ENCODE assay signal across 23 mouse cellular contexts in the genomic region with DNA sequence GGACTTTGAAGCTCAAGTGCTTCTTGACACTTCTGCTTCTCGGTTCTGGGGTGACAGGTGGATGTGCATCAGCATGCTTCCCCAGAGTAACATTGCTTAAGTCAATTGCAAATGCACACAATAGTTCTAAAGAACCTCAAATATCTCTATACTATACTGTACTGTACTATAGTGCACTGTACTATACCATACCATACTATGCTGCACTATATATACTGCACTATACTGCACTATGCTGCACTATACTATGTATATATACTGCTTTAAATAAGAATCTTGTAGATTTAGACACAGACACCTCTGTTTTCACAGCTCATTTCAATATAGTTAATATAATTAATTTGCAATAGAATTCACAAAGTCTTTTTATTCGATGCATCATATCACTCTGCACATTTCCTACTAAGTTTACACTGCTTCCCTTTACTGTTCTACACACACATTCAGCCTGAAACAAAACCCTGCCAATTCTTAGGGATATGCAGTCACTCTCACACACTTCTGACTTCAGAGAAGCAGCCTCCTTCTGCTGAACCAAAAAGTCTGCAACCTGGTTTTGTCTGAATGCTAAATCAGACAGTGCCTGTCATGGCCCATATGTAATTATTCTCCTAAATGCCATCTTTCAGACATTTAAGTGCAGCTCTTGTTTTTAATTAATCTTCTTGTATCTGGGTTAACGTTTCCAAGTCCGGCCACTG.
DNase-seq lines count a peak whose midpoint lies in the region; ATAC-seq and TF ChIP-seq lines count a peak whose summit lies in the region.
"Had no signal": no experiment of that assay in that cellular context is flagged by ENCODE, and none has a peak within 500 bp of the region (broad histone marks: within the 10 kb centered on the region; RNA-seq: fewer than 3 reads in every experiment).

No protein-coding gene starts in this region.

- peak; percentile 63; the same call in 1 of the 2 replicates for ATAC-seq in forebrain, embryonic 15.5 days (replicated peaks)
- ATAC-seq in forebrain, embryonic 14.5 days, result no peak
- ATAC-seq in forebrain, postnatal 0 days, result peak; percentile 78
- no peak for ATAC-seq in forebrain, embryonic 13.5 days
- ATAC-seq in hindbrain, embryonic 16.5 days, result 0 out of 2 replicates have a peak, but pooled peaks have one; percentile 58
- no peak for ATAC-seq in hindbrain, embryonic 14.5 days (ENCODE audit: low FRiP score)
- ATAC-seq: activated CD4-positive, CD25-positive, alpha-beta regulatory T cell, adult 4 months; CD4-positive, CD25-positive, alpha-beta regulatory T cell, adult 4 months; Patski had no signal

- H3K4me2 ChIP-seq in forebrain, embryonic 15.5 days (replicated peaks), result no peak overlapping the region
- H3K4me2 ChIP-seq in forebrain, embryonic 14.5 days (ENCODE audit: low read length), result no peak overlapping the region
- H3K4me2 ChIP-seq in forebrain, postnatal 0 days (ENCODE audit: low read depth), result no peak overlapping the region
- no peak overlapping the region for H3K4me2 ChIP-seq in forebrain, embryonic 13.5 days
- no peak overlapping the region for H3K4me2 ChIP-seq in hindbrain, embryonic 16.5 days (ENCODE audit: low read length)
- no peak overlapping the region for H3K4me2 ChIP-seq in hindbrain, embryonic 14.5 days (replicated peaks)
- H3K4me2 ChIP-seq: embryonic facial prominence, embryonic 12.5 days; forebrain, embryonic 12.5 days had no signal

- no peak for DNase-seq in forebrain, embryonic 14.5 days (ENCODE audit: low spot score)
- no peak for DNase-seq in forebrain, postnatal 0 days
- no peak for DNase-seq in hindbrain, embryonic 14.5 days (ENCODE audit: low spot score)
- DNase-seq: adrenal gland, adult 8-10 months; adrenal gland, postnatal 14 days; adrenal gland, postnatal 36 days; B cell, adult 2 months; cerebellum, adult 11-12 months; cerebellum, adult 2 months; cerebellum, adult 9-10 months; cerebellum, postnatal 10 days; cerebellum, postnatal 25 days had no signal

- no peaks in the 10 kb centered on the region for H3K9me3 ChIP-seq in forebrain, embryonic 15.5 days
- no peaks in the 10 kb centered on the region for H3K9me3 ChIP-seq in forebrain, embryonic 14.5 days (replicated peaks; ENCODE audit: control insufficient read depth, low read length)
- H3K9me3 ChIP-seq in forebrain, postnatal 0 days (ENCODE audit: low read length), result no peaks in the 10 kb centered on the region
- H3K9me3 ChIP-seq in forebrain, embryonic 13.5 days (replicated peaks), result no peaks in the 10 kb centered on the region
- H3K9me3 ChIP-seq in hindbrain, embryonic 16.5 days (ENCODE audit: control insufficient read depth, low read length), result no peaks in the 10 kb centered on the region
- no peaks in the 10 kb centered on the region for H3K9me3 ChIP-seq in hindbrain, embryonic 14.5 days (ENCODE audit: control insufficient read depth, low read length)
- H3K9me3 ChIP-seq: embryonic facial prominence, embryonic 10.5 days; embryonic facial prominence, embryonic 12.5 days; forebrain, embryonic 12.5 days had no signal

- H3K9ac ChIP-seq in forebrain, embryonic 15.5 days (replicated peaks), result no peak overlapping the region
- no peak overlapping the region for H3K9ac ChIP-seq in forebrain, embryonic 14.5 days (ENCODE audit: low read length)
- H3K9ac ChIP-seq in forebrain, postnatal 0 days, result no peak overlapping the region
- H3K9ac ChIP-seq in forebrain, embryonic 13.5 days, result no peak overlapping the region
- H3K9ac ChIP-seq in hindbrain, embryonic 16.5 days (ENCODE audit: low read depth, low read length), result no peak overlapping the region
- no peak overlapping the region for H3K9ac ChIP-seq in hindbrain, embryonic 14.5 days
- H3K9ac ChIP-seq: embryonic facial prominence, embryonic 12.5 days; forebrain, embryonic 12.5 days had no signal

- H3K4me3 ChIP-seq in forebrain, embryonic 15.5 days, result no peak overlapping the region
- no peak overlapping the region for H3K4me3 ChIP-seq in forebrain, embryonic 14.5 days (ENCODE audit: low read depth, low read length)
- no peak overlapping the region for H3K4me3 ChIP-seq in forebrain, postnatal 0 days (ENCODE audit: low read depth, low read length)
- no peak overlapping the region for H3K4me3 ChIP-seq in forebrain, embryonic 13.5 days
- no peak overlapping the region for H3K4me3 ChIP-seq in hindbrain, embryonic 16.5 days (ENCODE audit: low read length)
- H3K4me3 ChIP-seq in hindbrain, embryonic 14.5 days (replicated peaks; ENCODE audit: low read length), result no peak overlapping the region
- H3K4me3 ChIP-seq: embryonic facial prominence, embryonic 10.5 days; embryonic facial prominence, embryonic 12.5 days; forebrain, embryonic 12.5 days had no signal

- H3K4me1 ChIP-seq in forebrain, embryonic 15.5 days, result no peaks in the 10 kb centered on the region
- no peaks in the 10 kb centered on the region for H3K4me1 ChIP-seq in forebrain, embryonic 14.5 days (ENCODE audit: control insufficient read depth, insufficient read depth, low read length)
- H3K4me1 ChIP-seq in forebrain, postnatal 0 days (ENCODE audit: insufficient read depth), result no peaks in the 10 kb centered on the region
- no peaks in the 10 kb centered on the region for H3K4me1 ChIP-seq in forebrain, embryonic 13.5 days
- no peaks in the 10 kb centered on the region for H3K4me1 ChIP-seq in hindbrain, embryonic 16.5 days (ENCODE audit: control insufficient read depth, insufficient read depth, low read depth, low read length)
- H3K4me1 ChIP-seq in hindbrain, embryonic 14.5 days (replicated peaks; ENCODE audit: control insufficient read depth, insufficient read depth, low read length), result no peaks in the 10 kb centered on the region
- H3K4me1 ChIP-seq: embryonic facial prominence, embryonic 10.5 days; embryonic facial prominence, embryonic 12.5 days; forebrain, embryonic 12.5 days had no signal

- H3K27me3 ChIP-seq in forebrain, embryonic 15.5 days, result no peaks in the 10 kb centered on the region
- no peaks in the 10 kb centered on the region for H3K27me3 ChIP-seq in forebrain, embryonic 14.5 days (replicated peaks; ENCODE audit: control insufficient read depth, insufficient read depth, low read length)
- no peaks in the 10 kb centered on the region for H3K27me3 ChIP-seq in forebrain, postnatal 0 days (ENCODE audit: insufficient read depth, low read length)
- no peaks in the 10 kb centered on the region for H3K27me3 ChIP-seq in forebrain, embryonic 13.5 days
- H3K27me3 ChIP-seq in hindbrain, embryonic 16.5 days (replicated peaks; ENCODE audit: control insufficient read depth, insufficient read depth, low read length), result no peaks in the 10 kb centered on the region
- H3K27me3 ChIP-seq in hindbrain, embryonic 14.5 days (ENCODE audit: control insufficient read depth, insufficient read depth, low read length), result no peaks in the 10 kb centered on the region
- H3K27me3 ChIP-seq: CH12.LX; embryonic facial prominence, embryonic 12.5 days; forebrain, embryonic 12.5 days; Patski had no signal

- TF ChIP-seq CTCF in forebrain, postnatal 0 days (IDR thresholded peaks at IDR 0.05; ENCODE audit: low read depth), result no peak

- 0 out of 2 replicates have a peak overlapping the region, but pooled peaks have one; percentile 1 for H3K27ac ChIP-seq in forebrain, embryonic 15.5 days (replicated peaks)
- H3K27ac ChIP-seq in forebrain, embryonic 14.5 days (ENCODE audit: low read depth, low read length), result no peak overlapping the region
- peak overlapping the region; percentile 5; the same call in 1 of the 2 replicates for H3K27ac ChIP-seq in forebrain, postnatal 0 days (ENCODE audit: low read depth, low read length)
- no peak overlapping the region for H3K27ac ChIP-seq in forebrain, embryonic 13.5 days
- no peak overlapping the region for H3K27ac ChIP-seq in hindbrain, embryonic 16.5 days (ENCODE audit: low read depth, low read length)
- H3K27ac ChIP-seq in hindbrain, embryonic 14.5 days, result no peak overlapping the region
- H3K27ac ChIP-seq: embryonic facial prominence, embryonic 10.5 days; embryonic facial prominence, embryonic 12.5 days; forebrain, embryonic 12.5 days had no signal

- no peaks in the 10 kb centered on the region for H3K36me3 ChIP-seq in forebrain, embryonic 15.5 days
- H3K36me3 ChIP-seq in forebrain, embryonic 14.5 days (ENCODE audit: control insufficient read depth, insufficient read depth, low read length), result no peaks in the 10 kb centered on the region
- no peaks in the 10 kb centered on the region for H3K36me3 ChIP-seq in forebrain, postnatal 0 days (ENCODE audit: insufficient read depth)
- H3K36me3 ChIP-seq in forebrain, embryonic 13.5 days (ENCODE audit: poor library complexity, severe bottlenecking), result no peaks in the 10 kb centered on the region
- no peaks in the 10 kb centered on the region for H3K36me3 ChIP-seq in hindbrain, embryonic 16.5 days (ENCODE audit: control insufficient read depth, insufficient read depth, low read length)
- no peaks in the 10 kb centered on the region for H3K36me3 ChIP-seq in hindbrain, embryonic 14.5 days (replicated peaks; ENCODE audit: control insufficient read depth, insufficient read depth)
- H3K36me3 ChIP-seq: embryonic facial prominence, embryonic 10.5 days; embryonic facial prominence, embryonic 12.5 days; forebrain, embryonic 12.5 days; G1E had no signal

- 74% methylated on average over 4 of the region's 4 CpGs for WGBS in forebrain, embryonic 15.5 days
- WGBS in forebrain, embryonic 14.5 days, result 77% methylated on average over 4 of the region's 4 CpGs
- WGBS in forebrain, postnatal 0 days, result 65% methylated on average over 4 of the region's 4 CpGs
- 83% methylated on average over 4 of the region's 4 CpGs for WGBS in forebrain, embryonic 13.5 days
- 72% methylated on average over 4 of the region's 4 CpGs for WGBS in hindbrain, embryonic 16.5 days
- whole genome bisulfite sequencing in hindbrain, embryonic 14.5 days, result 84% methylated on average over 4 of the region's 4 CpGs

Comparison
In these comparisons a context has a peak if more than half of its experiments do, and no peak if none do; other contexts are left out.
1. ATAC-seq: peak in forebrain, embryonic 15.5 days (single experiment), forebrain, postnatal 0 days (single experiment) and hindbrain, embryonic 16.5 days (single experiment); none in forebrain, embryonic 14.5 days (single experiment), forebrain, embryonic 13.5 days (single experiment) and hindbrain, embryonic 14.5 days (single experiment).
2. H3K27ac ChIP-seq: peak in forebrain, embryonic 15.5 days (single experiment) and forebrain, postnatal 0 days (single experiment); none in forebrain, embryonic 14.5 days (single experiment), forebrain, embryonic 13.5 days (single experiment), hindbrain, embryonic 16.5 days (single experiment) and hindbrain, embryonic 14.5 days (single experiment).